Mouse (Mus musculus) stomach, embryonic 14.5 days (tissue): ENCODE measurements around the gene Krt33b. TPM values are rescaled to one million over a fixed set of nuclear protein-coding genes. Genes with fewer than 3 reads are reported as not detected.

Source experiments
- ATAC-seq: fragments of 200-750 bp; cut with Nextera tagmentation; 2 replicates; pipeline ENCODE4 v1.8.0; 2017; ENCODE audit warnings: low read depth, moderate TSS enrichment; ENCODE audit not compliant: insufficient number of reproducible peaks, insufficient read depth, low FRiP score
- H3K27ac ChIP-seq: fragments of 300-500 bp; sonication (generic); 2 replicates; pipeline ENCODE4 v1.5.1; 2014; ENCODE audit warnings: mild to moderate bottlenecking, low read length, moderate library complexity, mixed read lengths
- H3K27me3 ChIP-seq: fragments of 300-500 bp; sonication (generic); 2 replicates; pipeline ENCODE4 v1.6.1; 2014; ENCODE audit warnings: low read length, control low read depth, mixed read lengths; ENCODE audit not compliant: control insufficient read depth, insufficient read depth
- H3K36me3 ChIP-seq: fragments of 300-500 bp; sonication (generic); 2 replicates; pipeline ENCODE4 v1.6.1; 2014; ENCODE audit warnings: mild to moderate bottlenecking, control low read depth, low read length, moderate library complexity, mixed read lengths; ENCODE audit not compliant: control insufficient read depth, insufficient read depth
- H3K4me1 ChIP-seq: fragments of 300-500 bp; sonication (generic); 2 replicates; pipeline ENCODE4 v1.6.1; 2014; ENCODE audit warnings: low read length, control low read depth, mixed read lengths; ENCODE audit not compliant: control insufficient read depth, insufficient read depth
- H3K4me2 ChIP-seq: fragments of 300-500 bp; sonication (generic); replicated peaks from 2 replicates; pipeline ENCODE4 v1.6.1; 2014; ENCODE audit warnings: low read depth, low read length, control low read depth
- H3K4me3 ChIP-seq: fragments of 300-500 bp; sonication (generic); 2 replicates; pipeline ENCODE4 v1.5.1; 2014; ENCODE audit warnings: low read depth, low read length, control low read depth
- H3K9ac ChIP-seq: fragments of 300-500 bp; sonication (generic); replicated peaks from 2 replicates; pipeline ENCODE4 v1.6.1; 2014; ENCODE audit warnings: low read depth, mild to moderate bottlenecking, control low read depth, low read length, moderate library complexity, mixed read lengths
- H3K9me3 ChIP-seq: fragments of 300-500 bp; sonication (generic); 2 replicates; pipeline ENCODE4 v1.6.1; 2016; ENCODE audit warnings: low read depth, low read length, control low read depth; ENCODE audit not compliant: control insufficient read depth
- WGBS: fragments of 180-500 bp; shearing (Covaris S2); extraction: QIAGEN DNeasy Blood & Tissue Kit; methylation state at CpG from one replicate; pipeline ENCODE4 v1.1.7; 2014; 5-methylcytosine and 5-hydroxymethylcytosine counted together
- polyA plus RNA-seq: library from polyadenylated mRNA; unstranded; fragments of >200 nt; fragmentation: Nextera tagmentation; extraction: Ambion mirVana; gene quantifications from 2 replicates; pipeline ENCODE4 v1.2.1, GENCODE M21; 2014

The Krt33b gene
- polyA plus RNA-seq, 1 experiment from 2014 or later: 0.26 TPM

DNA sequence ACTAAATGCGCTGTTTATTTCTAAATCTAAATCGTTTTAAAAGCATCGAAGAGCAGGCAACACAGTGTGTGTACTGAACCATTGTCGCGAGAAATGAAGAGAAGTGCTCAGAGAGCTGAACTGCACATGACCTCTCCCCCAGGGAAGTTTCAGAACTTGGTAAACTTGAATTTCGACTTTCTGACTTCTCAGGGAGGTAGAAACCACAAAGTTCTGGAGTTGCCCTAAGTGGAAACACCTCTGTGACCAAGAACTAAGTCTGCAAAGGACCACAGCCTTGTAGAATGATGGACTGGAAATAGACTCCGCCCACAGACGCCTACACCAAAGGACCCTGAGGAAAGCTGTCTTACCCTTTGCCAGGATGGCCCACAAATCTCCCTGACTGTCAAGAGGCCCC lies 23.8 kb downstream of the Krt33b start:
- WGBS: 66% methylated on average over 8 of the region's 8 CpGs
- ATAC-seq: no peak
- H3K9ac ChIP-seq: no peak overlapping the region
- no peaks in the 10 kb centered on the region for H3K36me3 ChIP-seq
- H3K4me2 ChIP-seq: no peak overlapping the region
- no peak overlapping the region for H3K4me3 ChIP-seq
- no peaks in the 10 kb centered on the region for H3K4me1 ChIP-seq
- no peak overlapping the region for H3K27ac ChIP-seq
- H3K9me3 ChIP-seq: no peaks in the 10 kb centered on the region; the same call in 1 of the 2 replicates
- no peaks in the 10 kb centered on the region for H3K27me3 ChIP-seq

DNA sequence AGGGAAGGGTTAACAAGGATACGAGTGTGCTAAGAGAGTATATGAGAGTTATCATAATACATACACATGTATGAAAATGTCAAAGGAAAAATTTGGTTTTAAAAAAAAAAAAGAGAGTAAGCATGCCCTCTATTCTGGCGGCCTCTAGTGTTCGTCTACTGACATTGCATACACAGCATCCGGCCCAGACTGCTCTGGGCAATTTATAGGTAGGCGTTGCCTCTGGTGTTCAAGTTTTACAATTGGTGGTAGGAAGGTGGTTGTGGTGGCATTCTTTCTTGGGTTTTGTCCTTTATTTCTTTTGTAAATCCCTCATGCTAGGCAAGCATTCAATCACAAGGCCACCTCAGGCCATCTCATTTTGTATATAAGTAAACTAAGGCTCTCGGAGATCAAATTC lies 24.8 kb downstream of the Krt33b start:
- Histone ChIP-seq H3K9me3 (no peaks in the 10 kb centered on the region; the same call in 1 of the 2 replicates), H3K4me3 (no peak overlapping the region), H3K9ac (no peak overlapping the region), H3K4me1 (no peaks in the 10 kb centered on the region), H3K36me3 (no peaks in the 10 kb centered on the region), H3K4me2 (no peak overlapping the region), H3K27me3 (no peaks in the 10 kb centered on the region), H3K27ac (no peak overlapping the region)
- ATAC-seq: no peak
- WGBS: 20% methylated on average over 6 of the region's 6 CpGs

GRCm38 (mm10) chr11:99999091-99999490 lies 30.6 kb downstream of the Krt33b start:
- Histone ChIP-seq H3K4me1 (no peaks in the 10 kb centered on the region), H3K36me3 (no peaks in the 10 kb centered on the region), H3K4me2 (no peak overlapping the region), H3K9ac (no peak overlapping the region), H3K27me3 (no peaks in the 10 kb centered on the region), H3K9me3 (no peaks in the 10 kb centered on the region; the same call in 1 of the 2 replicates), H3K4me3 (no peak overlapping the region), H3K27ac (no peak overlapping the region)
- no peak for ATAC-seq
- WGBS: 88% methylated on average over 7 of the region's 7 CpGs

GRCm38 (mm10) chr11:99994384-99994661 lies 35.3 kb downstream of the Krt33b start:
- Histone ChIP-seq H3K9ac (no peak overlapping the region), H3K36me3 (no peaks in the 10 kb centered on the region), H3K27me3 (no peaks in the 10 kb centered on the region), H3K4me1 (peaks cover 4% of the 10 kb centered on the region; the same call in 1 of the 2 replicates), H3K4me3 (no peak overlapping the region), H3K4me2 (no peak overlapping the region), H3K9me3 (no peaks in the 10 kb centered on the region), H3K27ac (no peak overlapping the region)
- 29% methylated on average over 4 of the region's 4 CpGs for WGBS
- no peak for ATAC-seq

GRCm38 (mm10) chr11:99993620-99994383 lies 35.9 kb downstream of the Krt33b start, which contains the start of gene Krtap17-1:
Gene Krtap17-1, minus strand, starts transcription at chr11:99993994.
- Histone ChIP-seq H3K36me3 (no peaks in the 10 kb centered on the region), H3K4me3 (no peak within 1 kb of the TSS), H3K27ac (no peak within 1 kb of the TSS), H3K9ac (no peak within 1 kb of the TSS), H3K9me3 (no peaks in the 10 kb centered on the region), H3K4me2 (no peak within 1 kb of the TSS; the same call in 1 of the 2 replicates), H3K27me3 (no peaks in the 10 kb centered on the region), H3K4me1 (peaks cover 4% of the 10 kb centered on the region; the same call in 1 of the 2 replicates)
- ATAC-seq: no peak
- WGBS: 16% methylated on average over 26 of the region's 26 CpGs

DNA sequence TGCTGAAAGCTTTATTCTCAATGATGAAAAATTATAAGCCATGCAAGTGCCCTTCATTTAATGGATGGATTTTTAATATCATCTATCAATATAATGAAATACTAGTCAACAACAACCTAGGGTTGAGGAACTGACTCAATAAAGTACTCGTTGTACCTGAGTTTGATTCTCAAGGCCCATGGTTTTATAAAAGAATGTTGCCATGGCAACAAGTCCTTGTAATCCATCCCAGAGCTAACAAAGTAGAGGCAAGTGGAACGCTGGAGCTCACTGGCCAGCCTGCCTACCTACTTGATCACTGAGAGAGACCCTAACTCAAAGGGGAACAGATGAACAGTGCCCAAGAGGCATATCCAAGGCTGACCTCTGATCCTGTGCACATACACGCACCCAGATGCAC lies 39.1 kb downstream of the Krt33b start:
- Histone ChIP-seq H3K27me3 (no peaks in the 10 kb centered on the region), H3K4me1 (peaks cover 4% of the 10 kb centered on the region; the same call in 1 of the 2 replicates), H3K4me3 (no peak overlapping the region), H3K27ac (no peak overlapping the region), H3K9ac (no peak overlapping the region), H3K9me3 (no peaks in the 10 kb centered on the region), H3K4me2 (no peak overlapping the region), H3K36me3 (no peaks in the 10 kb centered on the region)
- WGBS: 72% methylated on average over 3 of the region's 3 CpGs
- no peak for ATAC-seq

- no peak overlapping the region for H3K4me2 ChIP-seq
- H3K4me1 ChIP-seq: peaks cover 4% of the 10 kb centered on the region; the same call in 1 of the 2 replicates
- no peak for ATAC-seq
- no peaks in the 10 kb centered on the region for H3K36me3 ChIP-seq
- no peak overlapping the region for H3K4me3 ChIP-seq
- no peaks in the 10 kb centered on the region for H3K27me3 ChIP-seq
- no peak overlapping the region for H3K9ac ChIP-seq
- 87% methylated on average over 6 of the region's 6 CpGs for WGBS
- no peak overlapping the region for H3K27ac ChIP-seq
- H3K9me3 ChIP-seq: no peaks in the 10 kb centered on the region
Measured at GRCm38 (mm10) chr11:99989881-99990405, 39.7 kb downstream of the Krt33b start.

DNA sequence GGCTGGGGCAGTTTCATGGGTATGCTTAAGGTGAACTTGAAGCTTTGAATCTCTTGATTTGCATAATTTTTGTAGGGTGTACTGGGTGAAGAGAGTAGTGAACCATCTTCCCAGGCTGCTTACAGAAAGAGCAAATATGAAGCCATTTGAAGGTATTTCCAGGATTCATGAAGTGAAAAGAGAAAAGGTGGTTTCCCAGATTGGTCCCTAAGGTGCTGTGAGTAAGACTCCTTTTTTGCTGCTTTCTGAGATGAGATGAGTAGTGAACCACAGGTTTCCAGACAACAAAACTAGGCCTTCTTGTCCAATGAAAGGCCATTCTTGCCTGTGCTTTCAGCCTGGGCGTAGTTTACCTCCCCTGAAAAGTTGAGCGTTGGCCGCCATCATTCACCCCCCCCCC lies 41.1 kb downstream of the Krt33b start:
- WGBS: 89% methylated on average over 3 of the region's 3 CpGs
- Histone ChIP-seq H3K36me3 (no peaks in the 10 kb centered on the region), H3K9ac (no peak overlapping the region), H3K27ac (no peak overlapping the region), H3K4me2 (no peak overlapping the region), H3K4me1 (no peaks in the 10 kb centered on the region; the same call in 1 of the 2 replicates), H3K9me3 (no peaks in the 10 kb centered on the region), H3K4me3 (no peak overlapping the region), H3K27me3 (no peaks in the 10 kb centered on the region)
- no peak for ATAC-seq
